ENCODE assay signal across 30 mouse cellular contexts in the genomic region with DNA sequence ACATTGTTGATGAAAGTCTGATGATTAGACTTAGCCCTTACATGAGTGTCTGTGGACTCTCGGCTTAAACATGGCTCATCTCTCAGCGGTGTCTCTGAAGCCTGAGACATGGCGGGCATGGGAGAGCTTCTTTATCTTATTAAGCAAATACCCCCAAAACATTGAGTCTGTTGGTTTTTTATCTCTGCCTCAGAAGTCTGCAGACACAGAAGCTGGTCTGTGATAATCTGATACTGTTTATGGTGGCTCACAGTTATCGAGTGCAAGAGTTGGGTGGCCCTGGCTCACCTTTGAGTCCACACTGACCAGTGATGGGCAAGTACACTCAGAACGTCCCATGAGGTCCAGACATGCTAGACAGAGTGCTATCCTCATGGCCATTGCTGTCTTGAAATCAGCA. TPM values are rescaled to one million over a fixed set of nuclear protein-coding genes. Genes with fewer than 3 reads are reported as not detected.
DNase-seq lines count a peak whose midpoint lies in the region; ATAC-seq and TF ChIP-seq lines count a peak whose summit lies in the region.
"Had no signal": no experiment of that assay in that cellular context is flagged by ENCODE, and none has a peak within 500 bp of the region (broad histone marks: within the 10 kb centered on the region; RNA-seq: fewer than 3 reads in every experiment).

No protein-coding gene starts in this region.

- no peaks in the 10 kb centered on the region for H3K27me3 ChIP-seq in liver, embryonic 14.5 days (ENCODE audit: control insufficient read depth, insufficient read depth, low read length)
- H3K27me3 ChIP-seq: heart, embryonic 12.5 days; hindbrain, embryonic 13.5 days; limb, embryonic 15.5 days; neural tube, embryonic 12.5 days had no signal

- peak; percentile 58 for ATAC-seq in erythroid progenitor cell, adult 5-6 weeks (replicated peaks; ENCODE audit: low FRiP score, poor library complexity, severe bottlenecking)
- ATAC-seq in liver, embryonic 14.5 days (ENCODE audit: insufficient read depth), result peak; percentile 82
- peak; percentile 79 for ATAC-seq in megakaryocyte-erythroid progenitor cell, adult 5-6 weeks (replicated peaks; ENCODE audit: low FRiP score, low TSS enrichment, poor library complexity, severe bottlenecking)
- ATAC-seq: forebrain, embryonic 16.5 days; intestine, postnatal 0 days; midbrain, embryonic 16.5 days had no signal

- peak; percentile 43 for DNase-seq in c-Kit-positive CD71-positive TER-119-negative erythroid progenitor cells, embryonic 14.5 days (ENCODE audit: low read depth)
- DNase-seq in liver, embryonic 14.5 days (ENCODE audit: low read depth in 3 of 3, low spot score in 3 of 3), result peak; percentile 20 to 43 (median 24)
- DNase-seq in yolk sac, embryonic 10.5 days (ENCODE audit: low spot score), result no peak
- DNase-seq in left cerebral cortex, adult 2 months (ENCODE audit: extremely low spot score in 1 of 2, low spot score in 2 of 2), result no peak
- no peak for DNase-seq in thymus, postnatal 14 days
- DNase-seq: adrenal gland, adult 8-10 months; B cell, adult 2 months; cerebellum, adult 8-10 months; cerebellum, postnatal 25 days; embryo, embryonic 11 days; gastrocnemius, adult 2 months; gastrocnemius, postnatal 36 days; heart, adult 2 months; heart, postnatal 4 days; kidney, adult 9 months; kidney, postnatal 10 days; lung, postnatal 4 days; right cerebral cortex, adult 18-20 months; right cerebral cortex, postnatal 4 days had no signal

- TF ChIP-seq EP300 in liver, embryonic 14.5 days (IDR thresholded peaks at IDR 0.05; ENCODE audit: low read depth), result peak; percentile 90

- no peak for TF ChIP-seq CTCF in liver, embryonic 14.5 days (IDR thresholded peaks at IDR 0.05; ENCODE audit: low read depth)
- no peak for TF ChIP-seq CTCF in left cerebral cortex, adult 2 months (IDR thresholded peaks at IDR 0.05)

- no peaks in the 10 kb centered on the region for H3K36me3 ChIP-seq in liver, embryonic 14.5 days (replicated peaks; ENCODE audit: control insufficient read depth, insufficient read depth, low read depth)
- H3K36me3 ChIP-seq: limb, embryonic 10.5 days had no signal

- intact Hi-C loops in left cerebral cortex, adult 2 months (cut with DNase I), result no loop called here

- H3K9ac ChIP-seq in liver, embryonic 14.5 days (replicated peaks), result no peak overlapping the region
- H3K9ac ChIP-seq: embryonic facial prominence, embryonic 12.5 days; heart, embryonic 12.5 days; hindbrain, embryonic 13.5 days; limb, embryonic 15.5 days; neural tube, embryonic 12.5 days had no signal

- 19% methylated on average over 5 of the region's 5 CpGs for WGBS in liver, embryonic 14.5 days (ENCODE audit: insufficient replicate concordance)

- H3K4me2 ChIP-seq in liver, embryonic 14.5 days (ENCODE audit: low read depth), result no peak overlapping the region
- H3K4me2 ChIP-seq: embryonic facial prominence, embryonic 12.5 days; heart, embryonic 12.5 days; hindbrain, embryonic 13.5 days; limb, embryonic 15.5 days; neural tube, embryonic 12.5 days had no signal

- peaks cover 15 to 19% of the 10 kb centered on the region in 2 experiments for H3K4me1 ChIP-seq in liver, embryonic 14.5 days (replicated peaks; ENCODE audit: control insufficient read depth in 2 of 2, insufficient read depth in 2 of 2, low read length in 1 of 2)
- H3K4me1 ChIP-seq: neural tube, embryonic 12.5 days had no signal

- no peaks in the 10 kb centered on the region for H3K9me3 ChIP-seq in liver, embryonic 14.5 days (ENCODE audit: control insufficient read depth, low read length)
- H3K9me3 ChIP-seq: embryonic facial prominence, embryonic 12.5 days; heart, embryonic 12.5 days; hindbrain, embryonic 13.5 days; limb, embryonic 10.5 days; limb, embryonic 15.5 days; neural tube, embryonic 12.5 days had no signal

- no peak overlapping the region for H3K27ac ChIP-seq in liver, embryonic 14.5 days
- H3K27ac ChIP-seq in left cerebral cortex, adult 2 months, result no peak overlapping the region
- H3K27ac ChIP-seq: embryonic facial prominence, embryonic 12.5 days; gastrocnemius, adult 2 months; heart, adult 2 months; hindbrain, embryonic 13.5 days; limb, embryonic 10.5 days; limb, embryonic 15.5 days; neural tube, embryonic 12.5 days had no signal

- H3K4me3 ChIP-seq in liver, embryonic 14.5 days (ENCODE audit: insufficient read depth in 1 of 2, low read depth in 2 of 2, low read length in 2 of 2), result no peak overlapping the region
- H3K4me3 ChIP-seq in left cerebral cortex, adult 2 months, result no peak overlapping the region
- H3K4me3 ChIP-seq: embryonic facial prominence, embryonic 12.5 days; gastrocnemius, adult 2 months; heart, adult 2 months; heart, embryonic 12.5 days; hindbrain, embryonic 13.5 days; limb, embryonic 10.5 days; limb, embryonic 15.5 days; neural tube, embryonic 12.5 days had no signal

RNA-seq across cellular contexts. Expression of a gene that starts 57.3 kb away (rescaled TPM):
- total RNA-seq in erythroid progenitor cell, adult 5-6 weeks (2015; ENCODE audit: low replicate concordance), result 133 and 169 TPM in 2 replicates
- 112 and 212 TPM in 2 replicates for total RNA-seq in erythroid progenitor cell, adult 5-6 weeks (2017; ENCODE audit: low replicate concordance)
- polyA plus RNA-seq in liver, embryonic 14.5 days (2012; rRNA removed), result 6.2 and 11.8 TPM in 2 replicates
- polyA plus RNA-seq in liver, embryonic 14.5 days (2014; fragmentation: Nextera tagmentation; extraction: Ambion mirVana), result 14.5 and 16.4 TPM in 2 replicates
- 59.5 and 86.0 TPM in 2 replicates for total RNA-seq in megakaryocyte-erythroid progenitor cell, adult 5-6 weeks (2014; fragmentation: Nextera tagmentation)
- 137 and 163 TPM in 2 replicates for total RNA-seq in megakaryocyte-erythroid progenitor cell, adult 5-6 weeks (2017)
- 10 to 100 TPM; 24.5 to 24.7 TPM for total RNA-seq in left cerebral cortex, adult 2 months (2021)

Comparison
In these comparisons a context has a peak if more than half of its experiments do, and no peak if none do; other contexts are left out.
1. DNase-seq: peak in c-Kit-positive CD71-positive TER-119-negative erythroid progenitor cells, embryonic 14.5 days (single experiment) and liver, embryonic 14.5 days (3 of 3); none in yolk sac, embryonic 10.5 days (single experiment), left cerebral cortex, adult 2 months (0 of 2) and thymus, postnatal 14 days (single experiment).
2. Peak in every context shown above with its lines, with median percentiles within 50 percentile points of each other: ATAC-seq.